Mouse (Mus musculus) limb, embryonic 12.5 days (tissue): Measurements from ENCODE around the gene Ecpas. TPM values are rescaled to one million over a fixed set of nuclear protein-coding genes. Genes with fewer than 3 reads are reported as not detected.

ENCODE experiments used
- ATAC-seq: fragments of 200-750 bp; cut with Nextera tagmentation; 2 replicates; pipeline ENCODE4 v1.8.0; 2017; ENCODE audit warnings: low read depth, moderate TSS enrichment; ENCODE audit not compliant: insufficient number of reproducible peaks, insufficient read depth, low FRiP score, low TSS enrichment
- H3K27ac ChIP-seq: fragments of 300-500 bp; sonication (generic); 2 replicates; pipeline ENCODE4 v1.5.1; 2016; ENCODE audit warnings: mild to moderate bottlenecking, moderate library complexity
- H3K27me3 ChIP-seq: fragments of 300-500 bp; sonication (generic); 2 replicates; pipeline ENCODE4 v1.6.1; 2016; ENCODE audit warnings: mild to moderate bottlenecking, moderate library complexity
- H3K36me3 ChIP-seq: fragments of 300-500 bp; sonication (generic); 2 replicates; pipeline ENCODE4 v1.6.1; 2016; ENCODE audit warnings: mild to moderate bottlenecking, moderate library complexity
- H3K4me1 ChIP-seq: fragments of 300-500 bp; sonication (generic); replicated peaks from 2 replicates; pipeline ENCODE4 v1.6.1; 2016
- H3K4me2 ChIP-seq: fragments of 300-500 bp; sonication (generic); 2 replicates; pipeline ENCODE4 v1.6.1; 2016; ENCODE audit warnings: mild to moderate bottlenecking, moderate library complexity
- H3K4me3 ChIP-seq: fragments of 300-500 bp; sonication (generic); replicated peaks from 2 replicates; pipeline ENCODE4 v1.5.1; 2016; ENCODE audit warnings: mild to moderate bottlenecking
- H3K9ac ChIP-seq: fragments of 300-500 bp; sonication (generic); replicated peaks from 2 replicates; pipeline ENCODE4 v1.6.1; 2016; ENCODE audit warnings: mild to moderate bottlenecking, moderate library complexity
- H3K9me3 ChIP-seq: fragments of 300-500 bp; sonication (generic); 2 replicates; pipeline ENCODE4 v1.6.1; 2016; ENCODE audit warnings: mild to moderate bottlenecking, moderate library complexity
- WGBS: fragments of 180-500 bp; shearing (Covaris S2); methylation state at CpG from one replicate; pipeline ENCODE4 v1.1.7; 2016; 5-methylcytosine and 5-hydroxymethylcytosine counted together
- polyA plus RNA-seq: library from polyadenylated mRNA; unstranded; fragments of >200 nt; fragmentation: Nextera tagmentation; extraction: Ambion mirVana; gene quantifications from 2 replicates; pipeline ENCODE4 v1.2.1, GENCODE M21; 2016

Gene Ecpas
- polyA plus RNA-seq, 1 experiment from 2014 or later = 46.2 TPM

GRCm38 (mm10) chr4:58874373-58874772 is 38.2 kb downstream of the Ecpas start:
- no peak for ATAC-seq
- H3K27ac ChIP-seq = no peak overlapping the region
- H3K9me3 ChIP-seq = no peaks in the 10 kb centered on the region
- no peak overlapping the region for H3K9ac ChIP-seq
- 90% methylated on average over 4 of the region's 4 CpGs for WGBS
- H3K4me3 ChIP-seq = no peak overlapping the region
- H3K27me3 ChIP-seq = no peaks in the 10 kb centered on the region
- H3K36me3 ChIP-seq = peaks cover 48% of the 10 kb centered on the region
- H3K4me2 ChIP-seq = no peak overlapping the region
- H3K4me1 ChIP-seq = no peaks in the 10 kb centered on the region

GRCm38 (mm10) chr4:58867242-58867641 is 45.3 kb downstream of the Ecpas start:
- no peaks in the 10 kb centered on the region for H3K27me3 ChIP-seq
- no peaks in the 10 kb centered on the region for H3K4me1 ChIP-seq
- no peak overlapping the region for H3K27ac ChIP-seq
- ATAC-seq = no peak
- 93% methylated on average over 6 of the region's 6 CpGs for whole genome bisulfite sequencing
- H3K4me3 ChIP-seq = no peak overlapping the region
- H3K9me3 ChIP-seq = no peaks in the 10 kb centered on the region
- H3K9ac ChIP-seq = no peak overlapping the region
- H3K36me3 ChIP-seq = peaks cover 36% of the 10 kb centered on the region
- no peak overlapping the region for H3K4me2 ChIP-seq

- no peak for ATAC-seq
- Histone ChIP-seq H3K36me3 (peaks cover 56% of the 10 kb centered on the region), H3K4me3 (no peak overlapping the region), H3K27me3 (no peaks in the 10 kb centered on the region), H3K4me1 (no peaks in the 10 kb centered on the region), H3K4me2 (no peak overlapping the region), H3K9me3 (no peaks in the 10 kb centered on the region), H3K27ac (no peak overlapping the region), H3K9ac (no peak overlapping the region)
- WGBS = 87% methylated on average over 3 of the region's 3 CpGs
These were observed 79.6 kb downstream of the Ecpas start for GRCm38 (mm10) chr4:58832908-58833307.

GRCm38 (mm10) chr4:58825921-58826320 is 86.6 kb downstream of the Ecpas start:
- H3K36me3 ChIP-seq = peaks cover 56% of the 10 kb centered on the region

GRCm38 (mm10) chr4:58787616-58788015 is 124.9 kb downstream of the Ecpas start, which contains the start of gene Olfr267:
Gene Olfr267 (minus strand): TSS chr4:58787716.
- Histone ChIP-seq H3K4me1 (no peaks in the 10 kb centered on the region), H3K27me3 (no peaks in the 10 kb centered on the region), H3K9ac (no peak within 1 kb of the TSS), H3K27ac (no peak within 1 kb of the TSS), H3K4me2 (no peak within 1 kb of the TSS), H3K9me3 (no peaks in the 10 kb centered on the region), H3K36me3 (no peaks in the 10 kb centered on the region), H3K4me3 (no peak within 1 kb of the TSS)
- ATAC-seq = no peak

More at GRCm38 (mm10) chr4:58825921-58826320, 86.6 kb downstream of the Ecpas start:
- no peaks in the 10 kb centered on the region for H3K9me3 ChIP-seq
- WGBS = 90% methylated on average over 4 of the region's 4 CpGs
- no peak overlapping the region for H3K9ac ChIP-seq
- no peak overlapping the region for H3K4me3 ChIP-seq
- H3K27ac ChIP-seq = no peak overlapping the region
- no peak for ATAC-seq
- H3K4me1 ChIP-seq = no peaks in the 10 kb centered on the region
- no peaks in the 10 kb centered on the region for H3K27me3 ChIP-seq
- H3K4me2 ChIP-seq = no peak overlapping the region

GRCm38 (mm10) chr4:58786659-58787058 is 125.9 kb downstream of the Ecpas start:
- no peak for ATAC-seq

GRCm38 (mm10) chr4:58763417-58763816 is 149.1 kb downstream of the Ecpas start:
- H3K4me3 ChIP-seq = no peak overlapping the region
- no peak for ATAC-seq
- no peak overlapping the region for H3K9ac ChIP-seq
- no peaks in the 10 kb centered on the region for H3K27me3 ChIP-seq
- H3K36me3 ChIP-seq = no peaks in the 10 kb centered on the region
- H3K9me3 ChIP-seq = no peaks in the 10 kb centered on the region
- H3K4me1 ChIP-seq = no peaks in the 10 kb centered on the region
- no peak overlapping the region for H3K27ac ChIP-seq
- H3K4me2 ChIP-seq = no peak overlapping the region
- WGBS = 82% methylated on average over 3 of the region's 3 CpGs

More at GRCm38 (mm10) chr4:58786659-58787058, 125.9 kb downstream of the Ecpas start:
- Histone ChIP-seq H3K4me3 (no peak overlapping the region), H3K9ac (no peak overlapping the region), H3K9me3 (no peaks in the 10 kb centered on the region), H3K27me3 (no peaks in the 10 kb centered on the region), H3K4me1 (no peaks in the 10 kb centered on the region), H3K4me2 (no peak overlapping the region), H3K27ac (no peak overlapping the region), H3K36me3 (no peaks in the 10 kb centered on the region)
- WGBS = 86% methylated on average over 3 of the region's 3 CpGs

- H3K4me2 ChIP-seq = peak overlapping the region; percentile 30
- H3K9ac ChIP-seq = no peak overlapping the region
- 56% methylated on average over 2 of the region's 2 CpGs for WGBS
- H3K36me3 ChIP-seq = no peaks in the 10 kb centered on the region
- ATAC-seq = no peak
- H3K4me3 ChIP-seq = no peak overlapping the region
- H3K27ac ChIP-seq = no peak overlapping the region
- H3K4me1 ChIP-seq = peaks cover 13% of the 10 kb centered on the region
- H3K27me3 ChIP-seq = no peaks in the 10 kb centered on the region
- H3K9me3 ChIP-seq = no peaks in the 10 kb centered on the region
These were observed 163.0 kb downstream of the Ecpas start for GRCm38 (mm10) chr4:58749510-58749909.

GRCm38 (mm10) chr4:58749101-58749500 is 163.4 kb downstream of the Ecpas start:
- Histone ChIP-seq H3K36me3 (no peaks in the 10 kb centered on the region), H3K4me3 (no peak overlapping the region), H3K27ac (peak overlapping the region; percentile 87), H3K4me2 (peak overlapping the region; percentile 30), H3K4me1 (peaks cover 13% of the 10 kb centered on the region), H3K9ac (no peak overlapping the region), H3K27me3 (no peaks in the 10 kb centered on the region), H3K9me3 (no peaks in the 10 kb centered on the region)
- 32% methylated on average over 10 of the region's 10 CpGs for WGBS
- ATAC-seq = no peak

Other genes with a start within 250 kb of the Ecpas start
- gene Olfr267, start 125.0 kb downstream of the Ecpas start, polyA plus RNA-seq = 0.15 TPM in 1 of 2 replicates, not detected in the other
- 1.1 and 1.4 TPM in 2 replicates for gene Zkscan16, start 30.9 kb upstream of the Ecpas start, polyA plus RNA-seq
- 23.5 and 24.5 TPM in 2 replicates for gene Ptgr1, start 74.4 kb upstream of the Ecpas start, polyA plus RNA-seq
- gene Dnajc25, start 82.3 kb upstream of the Ecpas start, polyA plus RNA-seq = 9.2 and 11.6 TPM in 2 replicates
- gene Gm20503, start 90.5 kb upstream of the Ecpas start, polyA plus RNA-seq = 14.5 and 16.8 TPM in 2 replicates
- gene Gng10, start 122.3 kb upstream of the Ecpas start, polyA plus RNA-seq = 161 and 166 TPM in 2 replicates
- gene AI481877, start 226.2 kb upstream of the Ecpas start, polyA plus RNA-seq = 0.04 TPM in 1 of 2 replicates, not detected in the other